Mouse (Mus musculus) heart, embryonic 15.5 days (tissue): Measurements from ENCODE around the gene Neurl3. TPM values are rescaled to one million over a fixed set of nuclear protein-coding genes. Genes with fewer than 3 reads are reported as not detected.

ENCODE experiments used
- ATAC-seq: fragments of 200-750 bp; cut with Nextera tagmentation; replicated peaks from 2 replicates; pipeline ENCODE4 v1.8.0; 2017; ENCODE audit warnings: low read depth, moderate TSS enrichment; ENCODE audit not compliant: insufficient number of reproducible peaks, insufficient read depth, low FRiP score
- H3K27ac ChIP-seq: fragments of 300-500 bp; sonication (generic); 2 replicates; pipeline ENCODE4 v1.5.1; 2015; ENCODE audit warnings: mild to moderate bottlenecking, inconsistent platforms
- H3K27me3 ChIP-seq: fragments of 300-500 bp; sonication (generic); 2 replicates; pipeline ENCODE4 v1.6.1; 2015; ENCODE audit warnings: inconsistent platforms
- H3K36me3 ChIP-seq: fragments of 300-500 bp; sonication (generic); 2 replicates; pipeline ENCODE4 v1.6.1; 2015; ENCODE audit warnings: mild to moderate bottlenecking, inconsistent platforms
- H3K4me1 ChIP-seq: fragments of 300-500 bp; sonication (generic); replicated peaks from 2 replicates; pipeline ENCODE4 v1.6.1; 2015; ENCODE audit warnings: inconsistent platforms
- H3K4me2 ChIP-seq: fragments of 300-500 bp; sonication (generic); 2 replicates; pipeline ENCODE4 v1.6.1; 2015; ENCODE audit warnings: inconsistent platforms, mild to moderate bottlenecking, moderate library complexity
- H3K4me3 ChIP-seq: fragments of 300-500 bp; sonication (generic); 2 replicates; pipeline ENCODE4 v1.5.1; 2015; ENCODE audit warnings: mild to moderate bottlenecking, inconsistent platforms
- H3K9ac ChIP-seq: fragments of 300-500 bp; sonication (generic); 2 replicates; pipeline ENCODE4 v1.6.1; 2015; ENCODE audit warnings: mild to moderate bottlenecking, inconsistent platforms
- H3K9me3 ChIP-seq: fragments of 300-500 bp; sonication (generic); replicated peaks from 2 replicates; pipeline ENCODE4 v1.6.1; 2016; ENCODE audit warnings: inconsistent platforms
- WGBS: fragments of 180-500 bp; shearing (Covaris S2); methylation state at CpG from one replicate; pipeline ENCODE4 v1.1.7; 2015; ENCODE audit warnings: mixed read lengths; 5-methylcytosine and 5-hydroxymethylcytosine counted together
- polyA plus RNA-seq: library from polyadenylated mRNA; unstranded; fragments of >200 nt; fragmentation: Nextera tagmentation; extraction: Ambion mirVana; gene quantifications from 2 replicates; pipeline ENCODE4 v1.2.1, GENCODE M21; 2015

The Neurl3 gene
- polyA plus RNA-seq, 1 experiment from 2014 or later = 4.5 TPM

DNA sequence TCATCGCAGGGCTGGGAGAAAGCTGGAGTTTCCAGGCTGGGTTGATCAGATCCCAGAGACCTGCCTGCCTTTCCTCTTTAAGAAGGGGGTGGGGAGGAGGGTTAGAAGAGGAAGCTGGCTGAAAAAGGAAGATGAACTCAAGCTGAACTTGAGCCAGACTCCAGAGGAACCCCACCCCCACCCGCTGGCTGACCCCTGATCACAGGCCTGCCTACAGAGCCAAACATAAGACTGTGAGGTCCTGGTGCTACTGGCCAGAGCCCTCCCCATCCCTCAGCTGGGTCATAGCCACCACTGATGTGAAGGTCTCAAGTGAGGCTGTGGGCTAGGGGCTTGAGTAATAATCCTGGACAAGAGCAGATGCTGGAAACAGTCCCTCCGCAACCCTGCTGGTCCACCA lies 3.8 kb downstream of the Neurl3 start:
- peak; percentile 36 for ATAC-seq
- WGBS = 44% methylated on average over 3 of the region's 3 CpGs
- no peak overlapping the region for H3K4me3 ChIP-seq
- peaks cover 44% of the 10 kb centered on the region for H3K4me1 ChIP-seq
- H3K27me3 ChIP-seq = peaks cover 9% of the 10 kb centered on the region
- peak overlapping the region; percentile 22; the same call in 1 of the 2 replicates for H3K4me2 ChIP-seq
- peak overlapping the region; percentile 71 for H3K27ac ChIP-seq
- H3K9ac ChIP-seq = no peak overlapping the region; the same call in 1 of the 2 replicates
- H3K9me3 ChIP-seq = no peaks in the 10 kb centered on the region
- H3K36me3 ChIP-seq = no peaks in the 10 kb centered on the region

DNA sequence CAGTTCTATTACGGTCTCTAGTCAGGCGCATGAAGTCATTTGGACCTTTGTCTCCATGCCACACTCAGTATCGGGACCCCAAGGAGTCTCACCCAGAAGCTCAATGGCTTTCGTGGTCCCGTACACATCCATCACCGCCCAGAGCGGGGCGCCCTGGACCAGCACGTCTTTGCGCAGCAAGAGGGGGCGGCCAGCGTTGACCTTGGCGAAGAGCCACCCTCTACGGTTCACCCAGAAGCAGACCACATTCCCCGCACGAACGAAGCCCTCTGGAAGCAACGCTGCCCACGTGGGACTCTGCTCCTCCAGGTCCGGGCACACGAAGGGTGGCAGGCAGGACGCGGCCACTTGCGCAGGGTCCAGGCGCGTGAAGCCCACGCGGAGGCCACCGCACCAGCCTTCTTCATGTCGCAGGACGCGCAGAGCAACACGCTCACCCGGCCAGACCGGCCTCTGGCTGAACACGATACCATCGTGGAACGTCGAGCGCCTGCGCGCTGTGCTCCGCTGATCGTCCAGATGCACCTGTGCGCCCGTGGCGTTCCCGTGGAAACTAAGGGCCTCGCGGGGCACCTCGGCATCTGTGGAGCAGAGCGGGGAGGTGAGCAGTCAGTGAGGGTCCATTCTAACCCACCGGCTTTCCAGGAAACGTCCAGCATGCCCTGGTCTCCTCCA lies 5.2 kb downstream of the Neurl3 start:
- H3K9me3 ChIP-seq = no peaks in the 10 kb centered on the region
- H3K27me3 ChIP-seq = peaks cover 9% of the 10 kb centered on the region
- peaks cover 44% of the 10 kb centered on the region for H3K4me1 ChIP-seq
- no peaks in the 10 kb centered on the region for H3K36me3 ChIP-seq
- peak overlapping the region; percentile 33 for H3K4me3 ChIP-seq
- WGBS = 36% methylated on average over 54 of the region's 54 CpGs
- H3K4me2 ChIP-seq = peak overlapping the region; percentile 60
- no peak overlapping the region for H3K27ac ChIP-seq
- no peak for ATAC-seq
- 0 out of 2 replicates have a peak overlapping the region, but pooled peaks have one; percentile 19 for H3K9ac ChIP-seq

DNA sequence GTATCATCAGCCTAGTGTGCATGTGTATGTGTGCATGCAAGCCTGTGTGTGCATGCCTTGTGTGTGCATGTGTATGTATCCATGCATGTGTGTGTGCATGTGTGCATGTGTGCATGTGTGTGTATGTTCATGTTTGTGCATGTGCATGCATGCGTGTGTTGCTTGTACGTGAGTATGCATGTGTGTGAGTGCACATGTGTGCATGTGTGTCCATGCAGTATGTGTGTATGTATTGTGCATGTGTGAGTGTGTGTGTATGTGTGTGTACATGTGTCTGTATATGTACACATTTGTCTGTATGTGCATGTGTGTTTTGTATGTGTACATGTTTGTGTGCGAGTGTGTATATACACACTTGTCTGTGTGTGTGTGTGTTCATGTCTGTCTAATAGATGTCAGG lies 6.9 kb downstream of the Neurl3 start:
- 94% methylated on average over 3 of the region's 3 CpGs for WGBS
- Histone ChIP-seq H3K4me3 (no peak overlapping the region), H3K4me1 (peaks cover 32% of the 10 kb centered on the region), H3K9me3 (no peaks in the 10 kb centered on the region), H3K4me2 (no peak overlapping the region), H3K36me3 (no peaks in the 10 kb centered on the region), H3K27me3 (peaks cover 9% of the 10 kb centered on the region), H3K9ac (no peak overlapping the region), H3K27ac (no peak overlapping the region)
- ATAC-seq = no peak

DNA sequence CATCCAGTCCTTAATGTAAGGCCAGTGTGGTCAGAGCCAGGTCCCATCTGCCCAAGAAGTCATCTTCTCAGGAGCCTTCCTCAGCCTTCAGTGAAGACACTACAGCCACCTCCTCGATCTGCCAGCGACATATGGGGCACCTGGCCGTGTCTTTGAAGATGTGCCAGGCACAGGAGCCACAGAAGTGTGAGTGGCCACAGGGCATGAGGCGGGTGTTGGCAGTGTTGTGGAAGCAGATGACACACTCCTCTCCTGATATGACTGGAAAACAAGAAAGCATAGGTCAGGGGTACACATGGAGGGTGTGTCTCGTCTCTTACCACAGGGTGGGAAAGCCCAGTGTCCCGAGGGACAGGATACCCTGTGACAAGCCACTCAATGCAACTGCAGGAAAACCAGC lies 8.2 kb downstream of the Neurl3 start:
- no peak overlapping the region for H3K4me3 ChIP-seq
- H3K4me1 ChIP-seq = peaks cover 19% of the 10 kb centered on the region
- no peak overlapping the region for H3K27ac ChIP-seq
- H3K36me3 ChIP-seq = no peaks in the 10 kb centered on the region
- H3K4me2 ChIP-seq = no peak overlapping the region
- no peak overlapping the region for H3K9ac ChIP-seq
- ATAC-seq = no peak
- H3K9me3 ChIP-seq = no peaks in the 10 kb centered on the region
- H3K27me3 ChIP-seq = peaks cover 9% of the 10 kb centered on the region
- WGBS = 72% methylated on average over 6 of the region's 6 CpGs

DNA sequence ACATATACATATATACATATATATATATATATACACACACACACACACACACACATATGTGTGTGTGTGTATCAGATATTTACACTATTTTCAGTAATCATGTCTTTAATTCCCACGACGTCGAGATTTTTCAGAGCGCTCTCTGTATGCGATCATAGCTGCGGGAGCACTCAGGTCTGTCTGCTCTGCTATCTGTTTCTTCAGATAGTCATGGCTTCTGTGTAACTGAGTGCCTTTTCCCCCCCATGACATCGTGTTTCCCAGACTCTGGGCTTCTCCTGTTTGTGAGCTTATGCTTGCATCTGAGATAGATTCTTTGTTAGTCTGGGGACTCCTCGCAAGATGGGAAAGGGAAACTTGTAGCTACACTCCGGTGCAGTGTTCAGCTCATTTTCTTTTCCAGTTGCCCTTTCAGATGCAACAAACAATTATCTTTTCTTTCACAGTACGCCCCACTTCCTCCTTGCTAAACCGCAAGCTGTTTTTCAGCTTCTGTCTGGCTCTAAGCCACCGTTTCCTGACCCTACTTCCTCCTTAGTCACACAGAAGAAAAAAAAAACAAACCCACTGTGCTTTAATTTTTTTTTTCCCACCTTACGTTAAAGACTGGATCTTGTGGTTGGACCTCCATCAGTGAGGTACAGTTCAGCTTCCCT lies 10.5 kb downstream of the Neurl3 start:
- H3K4me1 ChIP-seq = peaks cover 1% of the 10 kb centered on the region
- H3K9ac ChIP-seq = no peak overlapping the region
- no peaks in the 10 kb centered on the region for H3K9me3 ChIP-seq
- no peak; the same call in 1 of the 2 replicates for ATAC-seq
- 39% methylated on average over 13 of the region's 13 CpGs for WGBS
- H3K4me2 ChIP-seq = peak overlapping the region; percentile 33
- H3K27ac ChIP-seq = peak overlapping the region; percentile 80
- no peaks in the 10 kb centered on the region for H3K36me3 ChIP-seq
- H3K27me3 ChIP-seq = peaks cover 3% of the 10 kb centered on the region; the same call in 1 of the 2 replicates
- H3K4me3 ChIP-seq = no peak overlapping the region

DNA sequence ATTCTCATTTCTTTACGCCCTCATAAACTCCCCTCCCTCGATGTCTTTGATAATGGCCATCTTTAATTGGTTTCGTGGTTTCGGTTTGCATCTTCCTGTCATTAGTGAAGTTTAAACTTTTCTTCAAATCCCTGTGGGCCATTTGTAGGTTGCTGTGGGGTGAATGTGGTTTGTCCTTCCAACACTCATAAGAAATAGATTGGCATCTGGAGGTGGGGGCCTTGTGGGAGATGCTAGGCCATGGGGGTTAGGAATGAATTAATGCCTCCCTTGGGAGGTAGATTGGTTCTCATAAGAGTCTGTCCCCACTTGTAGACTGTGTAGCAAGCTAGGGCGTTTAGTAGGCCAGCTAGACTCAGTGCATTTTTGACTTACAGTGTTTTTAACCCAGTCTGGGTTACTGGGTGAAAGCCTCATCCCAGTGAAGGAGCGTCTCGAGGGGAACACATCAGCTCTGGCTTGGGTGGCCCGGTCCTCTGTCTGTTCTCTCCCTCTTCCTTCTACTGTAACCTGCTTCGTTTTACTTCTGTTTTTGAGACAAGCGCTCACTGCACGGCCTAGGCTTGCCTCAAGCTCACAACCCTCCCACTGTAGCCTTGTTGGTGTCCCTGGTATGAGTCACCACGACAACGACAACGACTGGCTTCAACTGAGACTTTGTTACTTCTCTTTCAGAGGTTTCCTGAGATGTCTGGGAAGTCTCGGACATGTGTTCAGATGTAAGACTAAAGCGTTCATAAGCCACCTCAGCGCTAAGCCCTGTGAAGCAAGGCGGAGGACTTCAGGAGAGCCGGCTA lies 12.6 kb downstream of the Neurl3 start:
- no peak overlapping the region for H3K9ac ChIP-seq
- H3K9me3 ChIP-seq = no peaks in the 10 kb centered on the region
- ATAC-seq = no peak
- H3K4me2 ChIP-seq = no peak overlapping the region
- WGBS = 77% methylated on average over 19 of the region's 19 CpGs
- no peak overlapping the region for H3K4me3 ChIP-seq
- H3K4me1 ChIP-seq = no peaks in the 10 kb centered on the region
- no peaks in the 10 kb centered on the region for H3K27me3 ChIP-seq
- H3K27ac ChIP-seq = no peak overlapping the region
- no peaks in the 10 kb centered on the region for H3K36me3 ChIP-seq

DNA sequence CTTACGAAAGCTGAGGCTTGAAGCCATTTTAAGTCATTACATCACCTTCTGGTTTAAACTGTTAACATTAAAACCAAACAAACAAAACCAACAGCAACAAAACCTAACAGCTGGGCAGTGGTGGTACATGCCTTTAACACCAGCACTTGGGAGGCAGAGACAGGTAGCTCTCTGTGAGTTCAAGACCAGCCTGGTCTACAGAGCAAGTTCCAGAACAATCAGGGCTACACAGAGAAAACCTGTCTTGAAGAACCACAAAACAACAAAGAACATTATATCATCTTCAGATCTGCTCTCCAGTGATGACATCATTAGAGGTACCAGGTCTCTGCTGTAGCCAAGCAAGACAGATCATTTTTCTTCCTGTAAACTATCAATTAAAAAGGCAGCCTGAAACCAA lies 14.1 kb downstream of the Neurl3 start:
- no peak overlapping the region for H3K4me3 ChIP-seq
- no peaks in the 10 kb centered on the region for H3K9me3 ChIP-seq
- no peak for ATAC-seq
- no peak overlapping the region for H3K9ac ChIP-seq
- no peak overlapping the region for H3K27ac ChIP-seq
- H3K4me2 ChIP-seq = no peak overlapping the region
- H3K4me1 ChIP-seq = peaks cover 4% of the 10 kb centered on the region; the same call in 1 of the 2 replicates
- peaks cover 2% of the 10 kb centered on the region; the same call in 1 of the 2 replicates for H3K27me3 ChIP-seq
- WGBS = 91% methylated on average over 1 of the region's 1 CpGs
- no peaks in the 10 kb centered on the region for H3K36me3 ChIP-seq

DNA sequence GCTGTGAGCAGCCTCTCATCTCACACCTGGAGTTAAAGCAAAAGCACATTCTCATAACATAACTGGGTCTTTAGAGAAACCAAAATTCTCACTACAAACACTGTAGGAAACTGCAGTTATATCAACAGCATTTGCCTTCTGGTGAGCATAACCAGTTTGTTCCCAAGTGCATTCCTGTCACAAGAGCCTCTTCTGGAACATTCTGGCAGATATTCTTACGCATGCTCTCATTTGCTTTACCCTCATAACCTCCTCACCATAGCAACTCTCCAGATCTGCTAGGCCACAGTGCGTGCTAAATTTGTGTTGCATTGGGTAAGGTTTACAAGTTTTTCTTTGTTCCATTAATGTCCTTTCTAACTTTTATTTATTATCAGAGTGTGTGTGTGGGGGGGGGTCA lies 15.2 kb downstream of the Neurl3 start:
- no peaks in the 10 kb centered on the region for H3K9me3 ChIP-seq
- H3K36me3 ChIP-seq = no peaks in the 10 kb centered on the region
- no peak overlapping the region for H3K9ac ChIP-seq
- H3K4me1 ChIP-seq = peaks cover 14% of the 10 kb centered on the region
- 84% methylated on average over 2 of the region's 2 CpGs for WGBS
- ATAC-seq = no peak
- peaks cover 8% of the 10 kb centered on the region; the same call in 1 of the 2 replicates for H3K27me3 ChIP-seq
- H3K27ac ChIP-seq = no peak overlapping the region
- no peak overlapping the region for H3K4me3 ChIP-seq
- no peak overlapping the region for H3K4me2 ChIP-seq

DNA sequence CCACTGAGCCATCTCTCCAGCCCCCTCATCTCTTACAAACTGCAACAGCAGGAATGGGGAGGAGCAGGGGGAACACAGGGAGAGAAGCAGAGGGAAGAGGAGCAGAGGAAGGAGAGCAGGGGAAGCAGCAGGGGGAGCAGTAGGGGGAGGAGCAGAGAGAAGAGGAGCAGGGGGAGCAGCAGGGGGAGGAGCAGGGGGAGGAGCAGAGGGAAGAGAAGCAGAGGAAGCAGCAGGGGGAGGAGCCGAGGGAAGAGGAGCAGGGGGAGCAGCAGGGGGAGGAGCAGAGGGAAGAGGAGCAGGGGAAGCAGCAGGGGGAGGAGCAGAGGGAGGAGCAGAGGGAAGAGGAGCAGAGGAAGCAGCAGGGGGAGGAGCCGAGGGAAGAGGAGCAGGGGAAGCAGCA lies 15.8 kb downstream of the Neurl3 start:
- no peaks in the 10 kb centered on the region for H3K36me3 ChIP-seq
- peaks cover 8% of the 10 kb centered on the region; the same call in 1 of the 2 replicates for H3K27me3 ChIP-seq
- no peaks in the 10 kb centered on the region for H3K9me3 ChIP-seq
- no peak overlapping the region for H3K4me2 ChIP-seq
- no peak for ATAC-seq
- no peak overlapping the region for H3K9ac ChIP-seq
- no peak overlapping the region for H3K4me3 ChIP-seq
- peaks cover 14% of the 10 kb centered on the region for H3K4me1 ChIP-seq
- H3K27ac ChIP-seq = no peak overlapping the region
- WGBS = 43% methylated on average over 2 of the region's 2 CpGs

DNA sequence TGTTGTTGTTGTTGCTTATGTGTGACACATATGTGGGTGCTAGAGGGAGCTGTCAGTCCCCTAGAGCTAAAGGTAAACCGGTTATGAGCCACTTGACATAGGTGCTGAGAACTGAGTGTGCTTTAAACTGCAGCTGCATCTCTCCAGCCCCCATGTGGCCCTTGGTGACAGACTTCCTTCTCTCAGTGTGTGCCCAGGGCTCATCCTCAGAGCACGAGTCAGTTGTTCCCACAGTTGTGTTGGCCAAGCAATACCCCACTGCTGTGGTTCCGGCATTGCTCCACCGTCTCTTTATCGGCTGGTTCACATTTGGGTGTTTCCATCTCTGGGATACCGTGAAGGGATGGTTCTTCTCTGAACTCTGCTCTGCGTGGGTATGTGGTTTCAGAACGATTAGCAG lies 17.2 kb downstream of the Neurl3 start:
- H3K4me2 ChIP-seq = no peak overlapping the region
- 83% methylated on average over 8 of the region's 8 CpGs for WGBS

More for the DNA sequence above, 17.2 kb downstream of the Neurl3 start:
- no peak overlapping the region for H3K27ac ChIP-seq
- no peaks in the 10 kb centered on the region for H3K9me3 ChIP-seq
- peaks cover 8% of the 10 kb centered on the region; the same call in 1 of the 2 replicates for H3K27me3 ChIP-seq
- H3K36me3 ChIP-seq = no peaks in the 10 kb centered on the region
- H3K4me1 ChIP-seq = peaks cover 14% of the 10 kb centered on the region
- no peak for ATAC-seq
- H3K4me3 ChIP-seq = no peak overlapping the region
- H3K9ac ChIP-seq = no peak overlapping the region
